Comparison of ENCODE assay signal across 12 mouse cellular contexts in genomic region chr5:106200631-106201030, GRCm38 (mm10).
DNase-seq lines count a peak whose midpoint lies in the region; ATAC-seq and TF ChIP-seq lines count a peak whose summit lies in the region.
"Had no signal": no experiment of that assay in that cellular context is flagged by ENCODE, and none has a peak within 500 bp of the region (broad histone marks: within the 10 kb centered on the region; RNA-seq: fewer than 3 reads in every experiment).

No protein-coding gene starts in this region.

- no peak overlapping the region for H3K9ac ChIP-seq in forebrain, postnatal 0 days
- H3K9ac ChIP-seq in forebrain, embryonic 12.5 days = no peak overlapping the region
- H3K9ac ChIP-seq in midbrain, embryonic 16.5 days (ENCODE audit: low read depth, low read length) = 0 out of 2 replicates have a peak overlapping the region, but pooled peaks have one; percentile 22
- H3K9ac ChIP-seq: forebrain, embryonic 13.5 days had no signal

- TF ChIP-seq CTCF in forebrain, postnatal 0 days (IDR thresholded peaks at IDR 0.05; ENCODE audit: low read depth) = no peak

- no peaks in the 10 kb centered on the region for H3K9me3 ChIP-seq in forebrain, postnatal 0 days (ENCODE audit: low read length)
- no peaks in the 10 kb centered on the region for H3K9me3 ChIP-seq in forebrain, embryonic 12.5 days
- H3K9me3 ChIP-seq in midbrain, embryonic 16.5 days (replicated peaks; ENCODE audit: control insufficient read depth, low read length, poor library complexity, severe bottlenecking) = no peaks in the 10 kb centered on the region
- H3K9me3 ChIP-seq: forebrain, embryonic 13.5 days had no signal

- DNase-seq in forebrain, postnatal 0 days = peak; percentile 43
- DNase-seq in brain, adult 2 months (ENCODE audit: low read depth, low spot score) = peak; percentile 70
- peak; percentile 41 for DNase-seq in layer of hippocampus, adult 9-11 months
- no peak for DNase-seq in ovary, postnatal 14 days (ENCODE audit: low spot score)
- no peak for DNase-seq in adrenal gland, postnatal 4 days (ENCODE audit: low spot score in 2 of 2)
- no peak for DNase-seq in kidney, postnatal 10 days
- DNase-seq: cerebellum, adult 11 months had no signal

- no peaks in the 10 kb centered on the region for H3K27me3 ChIP-seq in forebrain, postnatal 0 days (ENCODE audit: insufficient read depth, low read length)
- H3K27me3 ChIP-seq in forebrain, embryonic 12.5 days = no peaks in the 10 kb centered on the region
- H3K27me3 ChIP-seq in midbrain, embryonic 16.5 days (ENCODE audit: control insufficient read depth, insufficient read depth, low read depth, low read length) = no peaks in the 10 kb centered on the region
- H3K27me3 ChIP-seq: forebrain, embryonic 13.5 days; megakaryocyte, embryonic 14.5 days had no signal

- peak; percentile 69; the same call in 1 of the 2 replicates for ATAC-seq in forebrain, postnatal 0 days
- no peak for ATAC-seq in forebrain, embryonic 12.5 days (ENCODE audit: low FRiP score)
- peak; percentile 49; the same call in 1 of the 2 replicates for ATAC-seq in midbrain, embryonic 16.5 days

- 0 out of 2 replicates have a peak overlapping the region, but pooled peaks have one; percentile 8 for H3K4me3 ChIP-seq in forebrain, postnatal 0 days (ENCODE audit: low read depth, low read length)
- no peak overlapping the region for H3K4me3 ChIP-seq in forebrain, embryonic 12.5 days (replicated peaks)
- 0 out of 2 replicates have a peak overlapping the region, but pooled peaks have one; percentile 0 for H3K4me3 ChIP-seq in midbrain, embryonic 16.5 days (ENCODE audit: low read depth, low read length)
- H3K4me3 ChIP-seq: forebrain, embryonic 13.5 days; megakaryocyte, embryonic 14.5 days had no signal

- 49% methylated on average over 16 of the region's 16 CpGs for WGBS in forebrain, postnatal 0 days
- 72% methylated on average over 16 of the region's 16 CpGs for WGBS in forebrain, embryonic 12.5 days
- WGBS in midbrain, embryonic 16.5 days = 56% methylated on average over 16 of the region's 16 CpGs

- no peaks in the 10 kb centered on the region for H3K4me1 ChIP-seq in forebrain, postnatal 0 days (ENCODE audit: insufficient read depth)
- H3K4me1 ChIP-seq in forebrain, embryonic 12.5 days = peaks cover 8% of the 10 kb centered on the region
- H3K4me1 ChIP-seq in midbrain, embryonic 16.5 days (ENCODE audit: control insufficient read depth, insufficient read depth, low read length) = peaks cover 14% of the 10 kb centered on the region
- H3K4me1 ChIP-seq: megakaryocyte, embryonic 14.5 days had no signal

- no peaks in the 10 kb centered on the region for H3K36me3 ChIP-seq in forebrain, postnatal 0 days (ENCODE audit: insufficient read depth)
- no peaks in the 10 kb centered on the region for H3K36me3 ChIP-seq in forebrain, embryonic 12.5 days (replicated peaks)
- no peaks in the 10 kb centered on the region for H3K36me3 ChIP-seq in midbrain, embryonic 16.5 days (ENCODE audit: control insufficient read depth, insufficient read depth, low read length)

- H3K27ac ChIP-seq in forebrain, postnatal 0 days (ENCODE audit: low read depth, low read length) = peak overlapping the region; percentile 29; the same call in 1 of the 2 replicates
- H3K27ac ChIP-seq in forebrain, embryonic 12.5 days = no peak overlapping the region
- peak overlapping the region; percentile 55 for H3K27ac ChIP-seq in midbrain, embryonic 16.5 days (ENCODE audit: low read length)
- H3K27ac ChIP-seq: forebrain, embryonic 13.5 days had no signal

- H3K4me2 ChIP-seq in forebrain, postnatal 0 days (ENCODE audit: low read depth) = peak overlapping the region; percentile 13
- no peak overlapping the region for H3K4me2 ChIP-seq in forebrain, embryonic 12.5 days
- peak overlapping the region; percentile 44 for H3K4me2 ChIP-seq in midbrain, embryonic 16.5 days (ENCODE audit: low read length)
- H3K4me2 ChIP-seq: forebrain, embryonic 13.5 days; liver, embryonic 11.5 days had no signal

Comparison
In these comparisons a context has a peak if more than half of its experiments do, and no peak if none do; other contexts are left out.
1. DNase-seq: peak in forebrain, postnatal 0 days (single experiment), brain, adult 2 months (single experiment) and layer of hippocampus, adult 9-11 months (single experiment); none in ovary, postnatal 14 days (single experiment), adrenal gland, postnatal 4 days (0 of 2) and kidney, postnatal 10 days (single experiment).